Mouse (Mus musculus) ES-E14 (cell line): ENCODE results near the gene Ank3.

ENCODE experiments used
- CHD2 ChIP-seq: IDR thresholded peaks from 2 replicates; pipeline ENCODE4 v1.6.1; 2014; ENCODE audit warnings: mild to moderate bottlenecking, low read depth, low read length, inconsistent platforms
- HCFC1 ChIP-seq: IDR thresholded peaks from 2 replicates; pipeline ENCODE4 v1.6.1; 2012; ENCODE audit warnings: low read length, inconsistent platforms, borderline replicate concordance; ENCODE audit not compliant: insufficient read depth
- ZC3H11A ChIP-seq: IDR thresholded peaks from 2 replicates; pipeline ENCODE4 v1.6.1; 2012; ENCODE audit warnings: low read depth, mild to moderate bottlenecking, inconsistent platforms, low read length, borderline replicate concordance
- ZNF384 ChIP-seq: IDR thresholded peaks from 2 replicates; pipeline ENCODE4 v1.6.1; 2012; ENCODE audit warnings: low read depth, low read length, inconsistent platforms

DNA sequence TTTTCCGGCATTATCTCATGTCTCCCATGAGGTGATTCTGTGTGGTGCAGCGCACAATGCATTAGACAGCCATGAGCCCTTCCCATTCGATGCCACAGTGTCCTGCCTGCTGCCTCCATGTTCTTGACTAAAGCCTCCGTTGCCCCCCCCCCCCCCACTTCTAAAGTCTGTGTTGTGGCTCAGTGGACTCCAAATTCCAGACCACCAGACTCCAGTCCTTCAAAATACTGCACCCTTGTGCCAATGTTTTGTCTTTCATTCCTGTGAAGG, 137.3 kb downstream of the Ank3 start:
- TF ChIP-seq ZC3H11A (no peak), HCFC1 (no peak), ZNF384 (no peak), CHD2 (no peak)
